Mouse (Mus musculus): Measurements from ENCODE around the gene B430306N03Rik. TPM values are rescaled to one million over a fixed set of nuclear protein-coding genes. Genes with fewer than 3 reads are reported as not detected.
"Not testable (repeated sequence)": the region's sequence is repeated elsewhere in the genome, so short reads cannot be mapped to it uniquely, and the experiment has no call there.

The B430306N03Rik gene
- 14.0 and 32.4 TPM in 2 replicates for polyA plus RNA-seq (2011; ENCODE audit: insufficient read depth, insufficient read length, low replicate concordance, missing spikeins)

DNA sequence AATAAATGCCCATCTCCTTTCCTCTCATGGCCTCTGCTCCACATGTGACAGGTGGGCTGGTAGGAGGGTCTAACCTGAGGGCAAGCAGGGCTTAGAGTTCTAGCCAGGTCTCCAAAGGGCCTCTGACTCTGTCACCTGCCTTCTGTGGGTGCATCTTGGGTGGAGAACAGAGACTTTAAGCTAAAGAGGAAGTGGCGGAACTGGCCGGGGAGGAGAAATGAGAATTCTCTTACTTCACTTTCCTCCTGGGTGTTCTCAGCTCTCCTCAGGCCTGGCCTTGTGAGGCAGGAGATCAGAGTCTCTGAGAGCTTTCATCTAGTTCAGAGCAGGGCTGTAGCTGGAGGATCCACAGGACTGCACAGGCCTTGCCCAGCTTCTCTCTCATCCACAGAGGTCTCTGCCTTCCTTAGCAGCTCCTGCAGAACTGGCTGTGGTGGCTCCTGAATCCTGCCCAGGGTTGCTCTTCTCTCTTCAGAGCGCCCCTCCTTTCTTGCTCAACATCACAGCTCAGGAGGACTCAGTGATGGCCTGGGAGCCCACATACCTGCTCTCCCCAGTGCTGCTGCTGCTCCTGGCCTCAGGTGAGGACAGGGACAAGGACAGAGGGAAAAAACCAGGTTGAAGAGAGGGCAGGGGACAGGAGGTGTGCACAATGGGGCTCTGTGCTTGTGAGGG is at the start of gene B430306N03Rik:
B430306N03Rik (plus strand) TSS at position 237 of the 675 bp plus-strand sequence.
- Histone ChIP-seq H3K4me3 (replicated peaks; ENCODE audit: control insufficient read depth, low read depth, low read length) (peak within 1 kb of the TSS; percentile 63), H3K27ac (ENCODE audit: control insufficient read depth, insufficient read depth, low read depth, low read length, poor library complexity) (peak within 1 kb of the TSS; percentile 90)
- WGBS, result 14% methylated on average over 3 of the region's 3 CpGs
- not testable (repeated sequence) for H3K4me1 ChIP-seq (ENCODE audit: control insufficient read depth, insufficient read depth, low read length)

DNA sequence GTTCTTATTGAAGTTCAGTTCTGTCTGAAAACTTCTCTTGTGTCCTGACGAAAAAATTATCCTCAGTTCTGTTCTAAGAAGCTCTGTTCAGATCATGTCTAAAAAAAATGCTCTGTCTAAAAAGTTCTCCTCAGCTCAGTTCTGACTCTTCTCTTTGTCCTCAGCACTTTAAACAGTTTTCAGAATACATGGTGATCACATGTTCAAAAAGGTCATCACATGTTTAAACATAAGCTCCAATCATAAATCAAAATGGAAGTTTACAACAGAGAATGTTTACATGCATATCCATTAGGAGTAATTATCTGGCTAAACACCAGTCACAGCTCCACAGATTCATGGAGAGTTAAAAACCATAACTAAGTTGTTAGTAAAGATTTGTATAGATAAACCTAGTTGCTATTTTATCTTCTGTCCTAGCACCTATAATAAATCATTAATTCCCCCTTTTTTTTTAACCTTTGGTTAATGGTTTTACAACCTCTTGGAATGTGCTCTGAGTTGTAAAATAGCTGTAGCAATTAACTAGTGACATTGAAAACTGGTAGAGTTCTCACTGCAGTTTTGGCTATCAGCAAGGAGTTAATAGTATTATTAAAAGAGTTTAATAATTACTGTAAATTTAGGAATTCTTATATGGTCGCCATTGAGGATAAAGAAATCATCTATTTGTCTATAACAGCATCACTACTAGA is 49.2 kb upstream of the B430306N03Rik start:
- WGBS, result 78% methylated on average over 2 of the region's 2 CpGs
- Histone ChIP-seq H3K4me1 (ENCODE audit: control insufficient read depth, insufficient read depth, low read length) (peaks cover 6% of the 10 kb centered on the region; the same call in 1 of the 2 replicates), H3K4me3 (replicated peaks; ENCODE audit: control insufficient read depth, low read depth, low read length) (no peak overlapping the region), H3K27ac (ENCODE audit: control insufficient read depth, insufficient read depth, low read depth, low read length, poor library complexity) (no peak overlapping the region)
- TF ChIP-seq CTCF (IDR thresholded peaks at IDR 0.05; ENCODE audit: control insufficient read depth, insufficient read depth, low read length), result no peak
- TF ChIP-seq POLR2A (IDR thresholded peaks at IDR 0.05; ENCODE audit: borderline replicate concordance, control insufficient read depth, low read depth, low read length), result no peak

DNA sequence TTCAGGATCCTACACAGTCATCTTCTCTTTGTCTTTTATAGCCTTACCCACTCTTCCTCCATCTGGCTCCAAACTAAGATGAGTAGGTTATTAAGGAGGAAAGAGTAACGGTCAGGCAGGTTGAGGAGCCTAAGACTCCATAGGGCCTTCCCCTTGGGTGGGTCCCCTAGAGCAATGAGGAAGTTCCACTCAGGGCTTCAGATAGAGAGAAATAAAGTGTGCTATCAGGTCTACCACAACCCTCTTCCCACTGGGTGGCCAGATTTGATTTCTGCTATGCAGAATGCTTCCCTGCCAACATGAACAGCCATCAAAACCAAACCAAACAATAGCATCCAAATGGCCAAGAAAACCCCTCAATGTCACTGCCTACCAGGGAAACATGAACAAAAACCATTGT is 48.4 kb upstream of the B430306N03Rik start:
- 24% methylated on average over 1 of the region's 1 CpGs for WGBS
- Histone ChIP-seq H3K27ac (ENCODE audit: control insufficient read depth, insufficient read depth, low read depth, low read length, poor library complexity) (no peak overlapping the region), H3K4me1 (ENCODE audit: control insufficient read depth, insufficient read depth, low read length) (peaks cover 3% of the 10 kb centered on the region; the same call in 1 of the 2 replicates), H3K4me3 (replicated peaks; ENCODE audit: control insufficient read depth, low read depth, low read length) (no peak overlapping the region)
- no peak for TF ChIP-seq POLR2A (IDR thresholded peaks at IDR 0.05; ENCODE audit: borderline replicate concordance, control insufficient read depth, low read depth, low read length)

DNA sequence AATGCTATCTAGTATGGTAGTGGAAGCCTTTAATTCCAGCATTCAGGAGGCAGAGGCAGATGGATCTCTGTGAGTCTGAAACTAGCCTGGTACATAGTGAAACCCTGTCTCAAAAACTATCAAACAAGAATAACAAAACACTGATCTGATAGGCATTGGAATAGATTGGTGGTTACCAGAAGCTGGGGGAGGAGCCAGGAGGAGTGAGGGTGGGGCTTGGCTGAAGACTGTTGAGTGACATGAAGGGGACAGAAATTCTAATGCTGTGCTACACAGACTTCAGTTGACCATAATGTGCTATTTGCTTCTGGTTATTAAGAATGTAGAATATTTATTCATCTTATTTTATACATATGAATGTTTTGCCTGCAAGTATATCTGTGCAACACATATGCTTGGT is 47.7 kb upstream of the B430306N03Rik start:
- Histone ChIP-seq H3K4me3 (replicated peaks; ENCODE audit: control insufficient read depth, low read depth, low read length) (no peak overlapping the region), H3K27ac (ENCODE audit: control insufficient read depth, insufficient read depth, low read depth, low read length, poor library complexity) (no peak overlapping the region), H3K4me1 (ENCODE audit: control insufficient read depth, insufficient read depth, low read length) (peaks cover 3% of the 10 kb centered on the region; the same call in 1 of the 2 replicates)
- TF ChIP-seq CTCF (IDR thresholded peaks at IDR 0.05; ENCODE audit: control insufficient read depth, insufficient read depth, low read length) (no peak), POLR2A (IDR thresholded peaks at IDR 0.05; ENCODE audit: borderline replicate concordance, control insufficient read depth, low read depth, low read length) (no peak)

DNA sequence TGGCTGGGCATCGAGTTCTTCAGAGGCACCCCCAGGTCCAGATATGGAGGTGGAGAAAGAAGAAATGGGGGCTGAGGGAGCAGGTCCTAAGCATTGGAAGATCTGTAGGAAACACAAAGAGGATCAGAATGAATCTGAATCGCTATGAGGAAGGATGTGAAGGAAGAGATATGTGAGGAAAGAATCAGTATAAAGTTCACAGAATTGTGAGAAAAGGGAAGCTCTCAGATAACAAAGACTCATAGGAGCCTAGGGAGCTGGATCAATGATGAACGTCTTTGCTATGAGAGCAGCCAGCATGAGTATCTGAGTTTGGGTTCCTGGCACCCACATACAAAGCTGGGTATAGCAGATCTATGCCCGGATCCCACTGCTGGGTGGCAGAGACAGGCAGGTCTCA is 46.1 kb upstream of the B430306N03Rik start:
- peaks cover 6% of the 10 kb centered on the region for H3K4me1 ChIP-seq (ENCODE audit: control insufficient read depth, insufficient read depth, low read length)
- no peak for TF ChIP-seq CTCF (IDR thresholded peaks at IDR 0.05; ENCODE audit: control insufficient read depth, insufficient read depth, low read length)
- H3K4me3 ChIP-seq (replicated peaks; ENCODE audit: control insufficient read depth, low read depth, low read length), result no peak overlapping the region
- 56% methylated on average over 4 of the region's 4 CpGs for WGBS
- no peak overlapping the region for H3K27ac ChIP-seq (ENCODE audit: control insufficient read depth, insufficient read depth, low read depth, low read length, poor library complexity)

DNA sequence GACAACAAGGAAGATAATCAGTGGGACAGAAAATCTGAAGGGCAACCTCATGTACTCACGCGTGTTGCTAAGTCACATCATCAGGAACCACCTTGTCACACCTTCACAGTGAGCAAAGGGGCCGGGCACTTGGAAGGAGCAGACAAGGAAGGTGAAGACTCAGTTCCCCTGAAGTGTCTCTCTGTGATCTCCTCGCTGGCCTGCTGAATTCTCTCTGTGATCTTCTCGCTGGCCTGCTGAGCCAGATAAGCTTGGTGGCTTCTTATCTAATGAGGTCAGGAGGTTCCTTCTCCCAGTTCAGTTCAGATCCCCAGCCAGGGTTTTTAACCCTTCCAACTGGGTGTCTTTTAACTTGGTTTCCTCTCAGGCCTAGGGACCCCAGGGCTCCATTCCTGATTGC is 43.8 kb upstream of the B430306N03Rik start:
- 62% methylated on average over 5 of the region's 5 CpGs for WGBS
- Histone ChIP-seq H3K4me1 (ENCODE audit: control insufficient read depth, insufficient read depth, low read length) (peaks cover 6% of the 10 kb centered on the region), H3K4me3 (replicated peaks; ENCODE audit: control insufficient read depth, low read depth, low read length) (peak overlapping the region; percentile 47), H3K27ac (ENCODE audit: control insufficient read depth, insufficient read depth, low read depth, low read length, poor library complexity) (peak overlapping the region; percentile 59)
- TF ChIP-seq POLR2A (IDR thresholded peaks at IDR 0.05; ENCODE audit: borderline replicate concordance, control insufficient read depth, low read depth, low read length), result no peak
- no peak for TF ChIP-seq CTCF (IDR thresholded peaks at IDR 0.05; ENCODE audit: control insufficient read depth, insufficient read depth, low read length)

DNA sequence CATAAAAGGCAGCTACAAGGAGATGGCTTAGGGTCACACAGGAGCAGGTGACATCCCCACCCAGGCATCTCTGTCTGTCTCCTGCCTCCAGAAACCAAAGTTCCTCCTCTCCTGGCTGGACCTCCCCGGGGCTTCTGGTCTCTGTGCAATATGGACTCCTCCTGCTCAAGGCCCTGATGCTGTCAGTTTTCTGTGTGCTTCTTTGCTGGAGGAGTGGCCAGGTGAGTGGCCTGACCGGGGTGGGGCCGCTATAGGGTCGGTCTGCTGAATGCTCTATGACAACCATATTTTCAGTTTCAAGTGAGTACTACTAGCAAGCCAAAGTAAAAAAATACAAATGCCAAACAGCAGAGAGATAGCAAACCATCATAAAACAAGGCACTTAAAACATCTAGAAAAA is 43.3 kb upstream of the B430306N03Rik start:
- Histone ChIP-seq H3K4me1 (ENCODE audit: control insufficient read depth, insufficient read depth, low read length) (peaks cover 6% of the 10 kb centered on the region), H3K27ac (ENCODE audit: control insufficient read depth, insufficient read depth, low read depth, low read length, poor library complexity) (peak overlapping the region; percentile 49), H3K4me3 (replicated peaks; ENCODE audit: control insufficient read depth, low read depth, low read length) (no peak overlapping the region)
- TF ChIP-seq POLR2A (IDR thresholded peaks at IDR 0.05; ENCODE audit: borderline replicate concordance, control insufficient read depth, low read depth, low read length) (no peak), CTCF (IDR thresholded peaks at IDR 0.05; ENCODE audit: control insufficient read depth, insufficient read depth, low read length) (no peak)
- WGBS, result 76% methylated on average over 4 of the region's 4 CpGs

DNA sequence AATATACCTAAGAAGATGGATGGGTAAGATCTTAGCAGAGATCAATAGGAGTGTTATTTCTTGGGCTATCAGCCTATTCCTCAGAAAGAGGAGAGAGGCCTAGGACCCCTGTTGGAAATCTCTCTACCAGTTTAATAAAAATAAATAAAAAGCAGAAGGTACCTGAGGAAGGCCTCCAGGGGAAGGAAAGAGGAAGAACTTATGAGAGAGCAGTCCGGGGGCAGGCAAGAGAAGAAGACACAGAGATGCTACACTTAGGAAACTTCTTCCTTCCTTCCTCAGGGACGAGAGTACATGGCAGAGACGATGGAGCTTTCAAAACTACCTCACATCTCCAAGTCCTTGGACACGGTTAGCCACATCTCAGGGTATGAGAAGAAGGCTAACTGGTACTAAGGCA is 41.8 kb upstream of the B430306N03Rik start:
- H3K27ac ChIP-seq (ENCODE audit: control insufficient read depth, insufficient read depth, low read depth, low read length, poor library complexity), result peak overlapping the region; percentile 51
- WGBS, result 15% methylated on average over 4 of the region's 4 CpGs
- no peak overlapping the region for H3K4me3 ChIP-seq (replicated peaks; ENCODE audit: control insufficient read depth, low read depth, low read length)
- peaks cover 6% of the 10 kb centered on the region for H3K4me1 ChIP-seq (ENCODE audit: control insufficient read depth, insufficient read depth, low read length)
- TF ChIP-seq CTCF (IDR thresholded peaks at IDR 0.05; ENCODE audit: control insufficient read depth, insufficient read depth, low read length) (no peak), POLR2A (IDR thresholded peaks at IDR 0.05; ENCODE audit: borderline replicate concordance, control insufficient read depth, low read depth, low read length) (no peak)
